Mouse (Mus musculus): ENCODE data around the gene Tsen2.

Gene Tsen2

GRCm38 (mm10) chr6:115544442-115544970 is at the start of gene Tsen2:
Gene Tsen2, plus strand, starts transcription at chr6:115544664.
- peak; percentile 96 to 98 for DNase-seq

GRCm38 (mm10) chr6:115499540-115499939 is 44.9 kb upstream of the Tsen2 start:
- DNase-seq: no peak

- DNase-seq: no peak
Observed at GRCm38 (mm10) chr6:115500234-115500633, 44.2 kb upstream of the Tsen2 start.

GRCm38 (mm10) chr6:115501131-115501530 is 43.3 kb upstream of the Tsen2 start:
- DNase-seq: no peak

- no peak for DNase-seq
Observed at GRCm38 (mm10) chr6:115503038-115503437, 41.4 kb upstream of the Tsen2 start.

GRCm38 (mm10) chr6:115503549-115504159 is 40.8 kb upstream of the Tsen2 start:
- DNase-seq: no peak

- DNase-seq: no peak
Observed at GRCm38 (mm10) chr6:115504160-115504558, 40.3 kb upstream of the Tsen2 start.

GRCm38 (mm10) chr6:115504915-115505314 is 39.5 kb upstream of the Tsen2 start:
- DNase-seq: no peak

- DNase-seq: no peak
Observed at GRCm38 (mm10) chr6:115506425-115506824, 38.0 kb upstream of the Tsen2 start.

- DNase-seq: no peak
Observed at GRCm38 (mm10) chr6:115511447-115511846, 33.0 kb upstream of the Tsen2 start.

- no peak for DNase-seq
Observed at GRCm38 (mm10) chr6:115513207-115513606, 31.3 kb upstream of the Tsen2 start.

GRCm38 (mm10) chr6:115517904-115518303 is 26.6 kb upstream of the Tsen2 start:
- no peak for DNase-seq

GRCm38 (mm10) chr6:115518352-115518751 is 26.1 kb upstream of the Tsen2 start:
- DNase-seq: no peak

GRCm38 (mm10) chr6:115519275-115519699 is 25.2 kb upstream of the Tsen2 start:
- DNase-seq: no peak

- DNase-seq: no peak
Observed at GRCm38 (mm10) chr6:115521923-115522322, 22.5 kb upstream of the Tsen2 start.

GRCm38 (mm10) chr6:115522691-115523146 is 21.7 kb upstream of the Tsen2 start:
- DNase-seq: peak; percentile 13 to 27

- DNase-seq: peak in 1 of 2 experiments; percentile 14
Observed at GRCm38 (mm10) chr6:115523201-115523600, 21.3 kb upstream of the Tsen2 start.

GRCm38 (mm10) chr6:115524449-115524990 is 19.9 kb upstream of the Tsen2 start:
- DNase-seq: no peak

- DNase-seq: no peak
Observed at GRCm38 (mm10) chr6:115527418-115527817, 17.0 kb upstream of the Tsen2 start.

GRCm38 (mm10) chr6:115528372-115528771 is 16.1 kb upstream of the Tsen2 start:
- DNase-seq: no peak

GRCm38 (mm10) chr6:115534617-115535016 is 9.8 kb upstream of the Tsen2 start:
- DNase-seq: peak; percentile 24 to 55

- no peak for DNase-seq
Observed at GRCm38 (mm10) chr6:115536169-115536568, 8.3 kb upstream of the Tsen2 start.

- DNase-seq: peak; percentile 66 to 82
Observed at GRCm38 (mm10) chr6:115538645-115539429, 5.6 kb upstream of the Tsen2 start.
